Mouse (Mus musculus): ENCODE measurements at regions not wholly inside any gene's neighbourhood (a gene's known extent, or its start where the extent isn't known, plus 50 kb on each side); places are given as distances from the start of the nearest gene placed in this dataset.

GRCm38 (mm10) chr17:45851723-45852396 lies 118.2 kb upstream of the 1600014C23Rik start:
- H3K4me2 ChIP-seq = no peak overlapping the region
- H3K9ac ChIP-seq = no peak overlapping the region
- WGBS = 42% methylated on average over 8 of the region's 8 CpGs
- ATAC-seq (ENCODE audit: low FRiP score) = no peak
- peaks cover 17% of the 10 kb centered on the region for H3K4me1 ChIP-seq
- no peaks in the 10 kb centered on the region; the same call in 1 of the 2 replicates for H3K27me3 ChIP-seq
- no peak overlapping the region for H3K27ac ChIP-seq
- H3K36me3 ChIP-seq (replicated peaks) = no peaks in the 10 kb centered on the region
- no peak overlapping the region for H3K4me3 ChIP-seq (replicated peaks)
- no peaks in the 10 kb centered on the region for H3K9me3 ChIP-seq

DNA sequence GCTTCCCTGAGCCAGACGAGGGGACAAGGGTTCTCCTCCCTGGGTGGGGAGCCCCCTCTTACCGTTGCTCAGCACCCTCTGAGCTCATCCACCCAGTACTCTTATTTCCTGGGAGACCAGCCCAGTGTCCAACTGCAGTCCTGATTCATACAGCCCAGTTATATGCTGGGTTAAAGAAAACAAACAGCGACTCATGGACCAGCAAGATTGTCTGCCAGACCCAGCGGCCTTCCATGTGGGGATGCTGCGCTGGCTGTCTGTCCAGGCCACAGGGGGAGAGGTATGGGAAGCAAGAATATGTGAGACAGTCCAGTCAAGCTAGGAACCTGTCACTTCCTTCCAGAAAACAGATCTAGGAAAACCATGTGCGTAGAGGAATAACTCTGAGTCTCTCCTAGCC lies 117.3 kb upstream of the 1600014C23Rik start:
- H3K4me1 ChIP-seq = peaks cover 17% of the 10 kb centered on the region
- 88% methylated on average over 6 of the region's 6 CpGs for WGBS
- no peak for ATAC-seq (ENCODE audit: low FRiP score)
- no peak overlapping the region for H3K4me2 ChIP-seq
- peaks cover 2% of the 10 kb centered on the region; the same call in 1 of the 2 replicates for H3K9me3 ChIP-seq
- H3K4me3 ChIP-seq (replicated peaks) = no peak overlapping the region
- no peaks in the 10 kb centered on the region; the same call in 1 of the 2 replicates for H3K27me3 ChIP-seq
- H3K36me3 ChIP-seq (replicated peaks) = no peaks in the 10 kb centered on the region
- no peak overlapping the region for H3K27ac ChIP-seq
- no peak overlapping the region for H3K9ac ChIP-seq

- Histone ChIP-seq H3K4me3 (replicated peaks) (no peak overlapping the region), H3K36me3 (replicated peaks) (no peaks in the 10 kb centered on the region), H3K9ac (no peak overlapping the region), H3K27me3 (no peaks in the 10 kb centered on the region; the same call in 1 of the 2 replicates), H3K4me1 (peaks cover 17% of the 10 kb centered on the region), H3K27ac (no peak overlapping the region), H3K9me3 (peaks cover 4% of the 10 kb centered on the region; the same call in 1 of the 2 replicates), H3K4me2 (no peak overlapping the region)
- WGBS = 87% methylated on average over 5 of the region's 5 CpGs
- no peak for ATAC-seq (ENCODE audit: low FRiP score)
Observed at GRCm38 (mm10) chr17:45850174-45850573, 116.5 kb upstream of the 1600014C23Rik start.

- Histone ChIP-seq H3K9me3 (peaks cover 4% of the 10 kb centered on the region; the same call in 1 of the 2 replicates), H3K36me3 (replicated peaks) (no peaks in the 10 kb centered on the region), H3K4me1 (peaks cover 10% of the 10 kb centered on the region), H3K27ac (no peak overlapping the region), H3K9ac (no peak overlapping the region), H3K27me3 (no peaks in the 10 kb centered on the region; the same call in 1 of the 2 replicates), H3K4me3 (replicated peaks) (no peak overlapping the region), H3K4me2 (no peak overlapping the region)
- 36% methylated on average over 8 of the region's 8 CpGs for WGBS
- no peak for ATAC-seq (ENCODE audit: low FRiP score)
Observed at GRCm38 (mm10) chr17:45848605-45849004, 115.0 kb upstream of the 1600014C23Rik start.

- no peak overlapping the region for H3K4me2 ChIP-seq
- H3K27ac ChIP-seq = no peak overlapping the region
- peaks cover 4% of the 10 kb centered on the region; the same call in 1 of the 2 replicates for H3K9me3 ChIP-seq
- no peaks in the 10 kb centered on the region for H3K36me3 ChIP-seq (replicated peaks)
- WGBS = 90% methylated on average over 14 of the region's 14 CpGs
- no peak overlapping the region for H3K9ac ChIP-seq
- ATAC-seq (ENCODE audit: low FRiP score) = no peak
- H3K4me1 ChIP-seq = peaks cover 10% of the 10 kb centered on the region
- H3K4me3 ChIP-seq (replicated peaks) = no peak overlapping the region
- H3K27me3 ChIP-seq = no peaks in the 10 kb centered on the region; the same call in 1 of the 2 replicates
Observed at GRCm38 (mm10) chr17:45847701-45848378, 114.2 kb upstream of the 1600014C23Rik start.

- H3K9me3 ChIP-seq = peaks cover 4% of the 10 kb centered on the region; the same call in 1 of the 2 replicates
- no peaks in the 10 kb centered on the region for H3K36me3 ChIP-seq (replicated peaks)
- no peak overlapping the region for H3K4me2 ChIP-seq
- WGBS = 87% methylated on average over 5 of the region's 5 CpGs
- no peaks in the 10 kb centered on the region; the same call in 1 of the 2 replicates for H3K27me3 ChIP-seq
- no peaks in the 10 kb centered on the region for H3K4me1 ChIP-seq
- H3K9ac ChIP-seq = no peak overlapping the region
- ATAC-seq (ENCODE audit: low FRiP score) = no peak
- H3K27ac ChIP-seq = no peak overlapping the region
- H3K4me3 ChIP-seq (replicated peaks) = no peak overlapping the region
Observed at GRCm38 (mm10) chr17:45845832-45846231, 112.2 kb upstream of the 1600014C23Rik start.

DNA sequence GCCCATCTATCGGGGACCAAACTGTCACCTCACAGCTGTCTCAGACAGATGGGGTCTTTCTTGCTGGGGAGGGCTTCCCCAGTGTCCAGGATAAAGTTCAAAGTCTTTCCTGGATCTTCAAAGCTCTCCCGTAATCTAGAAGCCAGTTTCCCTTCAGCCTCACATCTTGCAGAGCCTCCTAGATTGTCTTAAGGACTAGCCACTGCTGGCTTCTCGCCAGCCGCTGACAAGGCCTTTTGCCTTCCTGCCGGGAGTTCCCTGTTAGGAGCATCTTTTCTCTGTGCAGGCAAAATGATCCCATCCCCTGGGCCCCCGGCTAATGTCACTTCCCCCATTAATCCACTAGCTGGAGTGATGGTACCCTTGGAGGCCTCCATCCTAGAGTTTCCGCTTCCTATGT lies 103.1 kb upstream of the 1600014C23Rik start:
- H3K9me3 ChIP-seq = no peaks in the 10 kb centered on the region
- 64% methylated on average over 7 of the region's 7 CpGs for WGBS
- no peak overlapping the region for H3K9ac ChIP-seq

GRCm38 (mm10) chr17:45836253-45836652 lies 102.6 kb upstream of the 1600014C23Rik start:
- no peak overlapping the region for H3K4me3 ChIP-seq (replicated peaks)
- no peaks in the 10 kb centered on the region for H3K27me3 ChIP-seq
- peaks cover 5% of the 10 kb centered on the region; the same call in 1 of the 2 replicates for H3K4me1 ChIP-seq
- no peak overlapping the region for H3K27ac ChIP-seq
- no peaks in the 10 kb centered on the region for H3K36me3 ChIP-seq (replicated peaks)
- H3K9me3 ChIP-seq = no peaks in the 10 kb centered on the region
- no peak for ATAC-seq (ENCODE audit: low FRiP score)
- H3K4me2 ChIP-seq = no peak overlapping the region
- 77% methylated on average over 7 of the region's 7 CpGs for WGBS
- no peak overlapping the region for H3K9ac ChIP-seq

More for the DNA sequence above, 103.1 kb upstream of the 1600014C23Rik start:
- no peak for ATAC-seq (ENCODE audit: low FRiP score)
- H3K27ac ChIP-seq = no peak overlapping the region
- H3K4me2 ChIP-seq = no peak overlapping the region
- peaks cover 5% of the 10 kb centered on the region; the same call in 1 of the 2 replicates for H3K4me1 ChIP-seq
- H3K4me3 ChIP-seq (replicated peaks) = no peak overlapping the region
- no peaks in the 10 kb centered on the region for H3K27me3 ChIP-seq
- no peaks in the 10 kb centered on the region for H3K36me3 ChIP-seq (replicated peaks)

DNA sequence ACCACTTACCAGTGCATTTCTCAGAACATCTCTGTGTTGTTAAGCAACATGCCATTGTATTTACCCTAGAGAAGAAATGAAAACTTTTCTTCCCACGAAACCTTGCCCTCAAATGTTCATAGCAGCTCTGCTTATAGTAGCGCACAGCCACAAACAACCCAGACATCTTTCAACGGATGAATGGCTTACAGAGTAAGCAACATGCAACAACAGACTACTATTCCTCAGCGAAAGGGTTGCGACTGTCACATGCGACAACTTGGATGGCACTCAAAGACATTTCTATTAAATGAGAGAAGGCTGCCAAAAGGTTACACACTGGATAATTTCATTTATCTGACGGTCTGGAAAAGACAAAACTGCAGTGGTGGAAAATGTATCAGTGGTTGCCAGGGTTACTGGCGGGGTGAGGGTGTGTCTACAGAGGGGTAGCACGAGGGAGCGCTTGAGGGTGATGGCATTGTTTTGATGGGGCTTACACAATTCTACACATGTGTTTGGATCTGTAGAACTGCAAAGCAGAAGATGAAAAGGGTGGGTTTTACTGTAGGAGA lies 101.0 kb upstream of the 1600014C23Rik start:
- Histone ChIP-seq H3K4me2 (no peak overlapping the region), H3K27ac (no peak overlapping the region), H3K9me3 (0 out of 2 replicates have a peak, but pooled peaks cover 4% of the 10 kb centered on the region), H3K4me3 (replicated peaks) (no peak overlapping the region), H3K4me1 (peaks cover 5% of the 10 kb centered on the region; the same call in 1 of the 2 replicates), H3K9ac (no peak overlapping the region), H3K36me3 (replicated peaks) (no peaks in the 10 kb centered on the region), H3K27me3 (no peaks in the 10 kb centered on the region)
- ATAC-seq (ENCODE audit: low FRiP score) = no peak
- WGBS = 79% methylated on average over 10 of the region's 10 CpGs

GRCm38 (mm10) chr17:45830324-45830723 lies 96.7 kb upstream of the 1600014C23Rik start:
- Histone ChIP-seq H3K9me3 (0 out of 2 replicates have a peak, but pooled peaks cover 4% of the 10 kb centered on the region), H3K9ac (no peak overlapping the region), H3K27me3 (no peaks in the 10 kb centered on the region), H3K4me3 (replicated peaks) (no peak overlapping the region), H3K4me2 (no peak overlapping the region), H3K36me3 (replicated peaks) (no peaks in the 10 kb centered on the region), H3K4me1 (peaks cover 8% of the 10 kb centered on the region), H3K27ac (no peak overlapping the region)
- WGBS = 86% methylated on average over 5 of the region's 5 CpGs
- no peak for ATAC-seq (ENCODE audit: low FRiP score)

DNA sequence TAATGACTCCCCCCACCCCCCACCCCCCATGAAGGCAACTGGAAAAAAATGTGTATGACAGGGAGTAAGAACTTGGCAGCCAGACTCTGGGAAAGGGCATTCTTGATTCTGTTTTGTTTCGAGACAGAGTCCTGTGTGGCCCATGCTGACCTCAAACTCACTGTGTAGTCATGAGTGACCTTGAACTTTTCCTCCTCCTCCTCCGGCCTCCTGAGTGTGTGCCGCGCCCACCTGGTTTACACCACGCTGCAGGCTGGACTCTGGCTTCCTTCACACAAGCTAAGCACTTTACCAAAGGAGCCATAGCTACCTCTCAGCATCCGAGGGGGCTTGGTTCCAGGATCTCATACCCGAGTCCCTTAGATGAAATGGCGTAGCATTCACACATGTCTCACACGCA lies 95.9 kb upstream of the 1600014C23Rik start:
- no peaks in the 10 kb centered on the region for H3K36me3 ChIP-seq (replicated peaks)
- no peak overlapping the region for H3K27ac ChIP-seq
- no peak for ATAC-seq (ENCODE audit: low FRiP score)
- H3K4me2 ChIP-seq = no peak overlapping the region
- peaks cover 13% of the 10 kb centered on the region for H3K4me1 ChIP-seq
- H3K9me3 ChIP-seq = 0 out of 2 replicates have a peak, but pooled peaks cover 4% of the 10 kb centered on the region
- no peak overlapping the region for H3K9ac ChIP-seq
- 93% methylated on average over 9 of the region's 9 CpGs for WGBS
- H3K27me3 ChIP-seq = no peaks in the 10 kb centered on the region
- no peak overlapping the region for H3K4me3 ChIP-seq (replicated peaks)

GRCm38 (mm10) chr17:45828843-45829242 lies 95.2 kb upstream of the 1600014C23Rik start:
- H3K27ac ChIP-seq = no peak overlapping the region

More at GRCm38 (mm10) chr17:45828843-45829242, 95.2 kb upstream of the 1600014C23Rik start:
- H3K27me3 ChIP-seq = no peaks in the 10 kb centered on the region
- H3K9me3 ChIP-seq = 0 out of 2 replicates have a peak, but pooled peaks cover 4% of the 10 kb centered on the region
- 88% methylated on average over 11 of the region's 11 CpGs for WGBS
- H3K4me3 ChIP-seq (replicated peaks) = no peak overlapping the region
- H3K4me2 ChIP-seq = no peak overlapping the region
- ATAC-seq (ENCODE audit: low FRiP score) = no peak
- no peak overlapping the region for H3K9ac ChIP-seq
- peaks cover 13% of the 10 kb centered on the region for H3K4me1 ChIP-seq
- H3K36me3 ChIP-seq (replicated peaks) = no peaks in the 10 kb centered on the region
